Mouse (Mus musculus): ENCODE measurements around the gene Inhbe. TPM values are rescaled to one million over a fixed set of nuclear protein-coding genes. Genes with fewer than 3 reads are reported as not detected.

The Inhbe gene
- polyA plus RNA-seq, 1 experiment from 2014 or later: 0.04 TPM

DNA sequence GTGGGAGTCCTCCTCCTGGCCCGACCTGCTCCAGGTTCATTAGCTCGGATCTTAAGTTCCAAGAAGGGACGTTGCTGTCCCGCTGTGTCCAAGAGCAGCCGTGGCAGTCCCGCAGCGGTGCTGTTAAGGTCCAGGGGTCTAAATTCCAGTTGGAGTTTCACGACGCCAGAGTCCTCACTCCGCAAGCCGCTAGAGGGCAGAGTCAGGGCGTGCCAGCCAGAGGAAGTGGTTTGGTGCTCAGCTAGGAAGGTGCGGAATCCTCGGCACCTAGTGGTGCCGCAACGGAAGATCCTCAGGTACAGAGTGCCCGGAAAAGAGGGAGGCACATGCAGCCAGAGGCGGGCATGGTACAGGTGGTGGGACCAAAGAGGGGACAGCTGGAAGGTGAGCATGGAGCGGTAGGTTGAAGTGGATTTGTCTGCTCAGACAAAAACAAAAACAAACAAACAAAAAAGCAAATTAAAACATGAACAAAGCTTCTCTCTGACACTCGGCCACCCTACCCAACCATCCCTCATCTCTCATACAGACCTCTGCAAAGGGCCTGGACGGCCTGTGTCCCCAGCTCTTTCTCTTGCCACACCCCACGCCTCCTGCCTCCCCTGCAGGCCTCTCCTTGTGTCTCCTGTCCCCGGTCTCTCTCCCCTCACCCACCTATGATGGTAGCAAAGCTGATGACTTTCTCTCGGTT, 3.5 kb downstream of the Inhbe start:
- no peaks in the 10 kb centered on the region for H3K36me3 ChIP-seq (replicated peaks; ENCODE audit: control insufficient read depth, insufficient read depth)
- DNase-seq (ENCODE audit: low spot score) (peak; percentile 68), ATAC-seq (ENCODE audit: low FRiP score) (peak; percentile 60; the same call in 1 of the 2 replicates)
- H3K9ac ChIP-seq: peak overlapping the region; percentile 39; the same call in 1 of the 2 replicates
- 12% methylated on average over 24 of the region's 24 CpGs for WGBS
- no peaks in the 10 kb centered on the region for H3K9me3 ChIP-seq (ENCODE audit: control insufficient read depth, low read length)
- H3K27me3 ChIP-seq (ENCODE audit: control insufficient read depth, insufficient read depth, low read length): no peaks in the 10 kb centered on the region; the same call in 1 of the 2 replicates
- no peak overlapping the region for H3K27ac ChIP-seq
- H3K4me2 ChIP-seq (replicated peaks): peak overlapping the region; percentile 46
- H3K4me1 ChIP-seq (replicated peaks; ENCODE audit: control insufficient read depth, insufficient read depth, low read length): 0 out of 2 replicates have a peak, but pooled peaks cover 3% of the 10 kb centered on the region
- H3K4me3 ChIP-seq (replicated peaks; ENCODE audit: low read length): peak overlapping the region; percentile 17

DNA sequence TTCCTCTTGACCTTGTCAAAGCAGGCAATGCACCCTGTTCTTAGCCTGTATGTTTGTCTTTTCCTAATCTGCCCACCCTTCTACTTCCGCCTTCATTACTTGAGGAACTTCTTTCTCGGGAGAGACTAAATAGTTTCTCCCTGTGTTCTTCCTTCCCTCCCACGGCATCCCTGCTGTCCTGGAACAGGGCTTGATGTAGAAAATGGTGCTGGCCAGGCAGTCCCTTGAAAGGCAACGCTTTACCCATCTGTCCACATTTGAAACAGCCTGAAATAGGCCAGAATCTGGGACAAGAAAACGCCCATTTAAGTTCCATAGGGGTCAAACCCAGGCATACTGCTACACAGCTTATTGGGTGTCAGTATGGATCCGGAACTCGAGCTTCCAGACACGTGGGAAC, 4.4 kb downstream of the Inhbe start:
- Histone ChIP-seq H3K9ac (no peak overlapping the region), H3K27ac (no peak overlapping the region), H3K9me3 (ENCODE audit: control insufficient read depth, low read length) (no peaks in the 10 kb centered on the region), H3K4me3 (replicated peaks; ENCODE audit: low read length) (no peak overlapping the region), H3K27me3 (ENCODE audit: control insufficient read depth, insufficient read depth, low read length) (no peaks in the 10 kb centered on the region; the same call in 1 of the 2 replicates), H3K4me2 (replicated peaks) (no peak overlapping the region), H3K36me3 (replicated peaks; ENCODE audit: control insufficient read depth, insufficient read depth) (no peaks in the 10 kb centered on the region), H3K4me1 (replicated peaks; ENCODE audit: control insufficient read depth, insufficient read depth, low read length) (0 out of 2 replicates have a peak, but pooled peaks cover 3% of the 10 kb centered on the region)
- no peak for ATAC-seq (ENCODE audit: low FRiP score)
- DNase-seq (ENCODE audit: low spot score): no peak
- WGBS: 74% methylated on average over 8 of the region's 8 CpGs

GRCm38 (mm10) chr10:127348957-127349356, 5.3 kb downstream of the Inhbe start:
- Histone ChIP-seq H3K36me3 (replicated peaks; ENCODE audit: control insufficient read depth, insufficient read depth) (no peaks in the 10 kb centered on the region), H3K4me1 (replicated peaks; ENCODE audit: control insufficient read depth, insufficient read depth, low read length) (0 out of 2 replicates have a peak, but pooled peaks cover 3% of the 10 kb centered on the region), H3K4me2 (replicated peaks) (no peak overlapping the region), H3K9ac (no peak overlapping the region), H3K9me3 (ENCODE audit: control insufficient read depth, low read length) (no peaks in the 10 kb centered on the region), H3K4me3 (replicated peaks; ENCODE audit: low read length) (no peak overlapping the region), H3K27me3 (ENCODE audit: control insufficient read depth, insufficient read depth, low read length) (no peaks in the 10 kb centered on the region; the same call in 1 of the 2 replicates), H3K27ac (no peak overlapping the region)
- DNase-seq (ENCODE audit: low spot score): no peak
- WGBS: 73% methylated on average over 4 of the region's 4 CpGs
- no peak for ATAC-seq (ENCODE audit: low FRiP score)

GRCm38 (mm10) chr10:127346173-127346572, 8.0 kb downstream of the Inhbe start:
- H3K9ac ChIP-seq: no peak overlapping the region
- no peaks in the 10 kb centered on the region for H3K36me3 ChIP-seq (replicated peaks; ENCODE audit: control insufficient read depth, insufficient read depth)
- no peak for DNase-seq (ENCODE audit: low spot score)
- H3K4me2 ChIP-seq (replicated peaks): no peak overlapping the region
- H3K27me3 ChIP-seq (ENCODE audit: control insufficient read depth, insufficient read depth, low read length): peaks cover 15% of the 10 kb centered on the region
- no peak overlapping the region for H3K27ac ChIP-seq
- no peaks in the 10 kb centered on the region for H3K9me3 ChIP-seq (ENCODE audit: control insufficient read depth, low read length)
- no peak overlapping the region for H3K4me3 ChIP-seq (replicated peaks; ENCODE audit: low read length)
- H3K4me1 ChIP-seq (replicated peaks; ENCODE audit: control insufficient read depth, insufficient read depth, low read length): 0 out of 2 replicates have a peak, but pooled peaks cover 3% of the 10 kb centered on the region
- WGBS: 82% methylated on average over 3 of the region's 3 CpGs
- ATAC-seq (ENCODE audit: low FRiP score): no peak

DNA sequence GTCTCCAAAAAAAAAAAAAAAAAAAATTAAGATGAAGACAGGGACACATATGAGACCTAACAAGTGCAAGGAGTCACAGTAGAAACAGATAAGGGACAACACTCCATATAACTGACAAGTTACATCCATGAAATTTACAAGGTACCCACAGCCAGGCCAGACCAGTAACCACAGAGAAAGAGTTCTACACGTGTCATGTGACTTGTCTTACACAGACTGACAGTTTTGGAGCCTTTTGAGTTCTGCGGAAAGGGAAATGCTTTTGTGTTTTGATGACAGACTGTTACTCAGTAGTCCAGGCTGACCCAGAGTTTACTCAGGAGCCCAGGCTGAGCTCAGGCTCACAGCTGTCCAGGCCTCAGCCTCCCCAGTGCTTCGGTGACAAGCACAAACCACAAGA, 11.2 kb downstream of the Inhbe start:
- WGBS: 72% methylated on average over 3 of the region's 3 CpGs
- DNase-seq (ENCODE audit: low spot score): no peak
- Histone ChIP-seq H3K4me2 (replicated peaks) (no peak overlapping the region), H3K27me3 (ENCODE audit: control insufficient read depth, insufficient read depth, low read length) (peaks cover 37% of the 10 kb centered on the region), H3K4me3 (replicated peaks; ENCODE audit: low read length) (no peak overlapping the region), H3K36me3 (replicated peaks; ENCODE audit: control insufficient read depth, insufficient read depth) (no peaks in the 10 kb centered on the region), H3K9me3 (ENCODE audit: control insufficient read depth, low read length) (no peaks in the 10 kb centered on the region), H3K4me1 (replicated peaks; ENCODE audit: control insufficient read depth, insufficient read depth, low read length) (peaks cover 18% of the 10 kb centered on the region; the same call in 1 of the 2 replicates), H3K27ac (no peak overlapping the region), H3K9ac (no peak overlapping the region)
- ATAC-seq (ENCODE audit: low FRiP score): no peak

- Histone ChIP-seq H3K9me3 (ENCODE audit: control insufficient read depth, low read length) (no peaks in the 10 kb centered on the region), H3K4me3 (replicated peaks; ENCODE audit: low read length) (peak within 1 kb of the TSS; percentile 31), H3K27ac (no peak within 1 kb of the TSS), H3K4me2 (replicated peaks) (peak within 1 kb of the TSS; percentile 52), H3K36me3 (replicated peaks; ENCODE audit: control insufficient read depth, insufficient read depth) (no peaks in the 10 kb centered on the region), H3K4me1 (replicated peaks; ENCODE audit: control insufficient read depth, insufficient read depth, low read length) (peaks cover 18% of the 10 kb centered on the region; the same call in 1 of the 2 replicates), H3K27me3 (ENCODE audit: control insufficient read depth, insufficient read depth, low read length) (peaks cover 37% of the 10 kb centered on the region), H3K9ac (no peak within 1 kb of the TSS)
- ATAC-seq (ENCODE audit: low FRiP score) (no peak), DNase-seq (ENCODE audit: low spot score) (peak; percentile 81)
- 2% methylated on average over 29 of the region's 29 CpGs for WGBS
Measured at GRCm38 (mm10) chr10:127341891-127342639, 12.1 kb downstream of the Inhbe start, which contains the start of gene Gli1. Gli1 (minus strand) TSS chr10:127341974.

- H3K27ac ChIP-seq: no peak overlapping the region
- H3K9me3 ChIP-seq (ENCODE audit: control insufficient read depth, low read length): no peaks in the 10 kb centered on the region
- H3K4me2 ChIP-seq (replicated peaks): peak overlapping the region; percentile 52
- DNase-seq (ENCODE audit: low spot score) (no peak), ATAC-seq (ENCODE audit: low FRiP score) (no peak)
- H3K4me3 ChIP-seq (replicated peaks; ENCODE audit: low read length): peak overlapping the region; percentile 31
- no peaks in the 10 kb centered on the region for H3K36me3 ChIP-seq (replicated peaks; ENCODE audit: control insufficient read depth, insufficient read depth)
- 0% methylated on average over 9 of the region's 11 CpGs for WGBS
- peaks cover 18% of the 10 kb centered on the region; the same call in 1 of the 2 replicates for H3K4me1 ChIP-seq (replicated peaks; ENCODE audit: control insufficient read depth, insufficient read depth, low read length)
- peaks cover 37% of the 10 kb centered on the region for H3K27me3 ChIP-seq (ENCODE audit: control insufficient read depth, insufficient read depth, low read length)
- H3K9ac ChIP-seq: no peak overlapping the region
Measured at GRCm38 (mm10) chr10:127341360-127341690, 12.9 kb downstream of the Inhbe start.

DNA sequence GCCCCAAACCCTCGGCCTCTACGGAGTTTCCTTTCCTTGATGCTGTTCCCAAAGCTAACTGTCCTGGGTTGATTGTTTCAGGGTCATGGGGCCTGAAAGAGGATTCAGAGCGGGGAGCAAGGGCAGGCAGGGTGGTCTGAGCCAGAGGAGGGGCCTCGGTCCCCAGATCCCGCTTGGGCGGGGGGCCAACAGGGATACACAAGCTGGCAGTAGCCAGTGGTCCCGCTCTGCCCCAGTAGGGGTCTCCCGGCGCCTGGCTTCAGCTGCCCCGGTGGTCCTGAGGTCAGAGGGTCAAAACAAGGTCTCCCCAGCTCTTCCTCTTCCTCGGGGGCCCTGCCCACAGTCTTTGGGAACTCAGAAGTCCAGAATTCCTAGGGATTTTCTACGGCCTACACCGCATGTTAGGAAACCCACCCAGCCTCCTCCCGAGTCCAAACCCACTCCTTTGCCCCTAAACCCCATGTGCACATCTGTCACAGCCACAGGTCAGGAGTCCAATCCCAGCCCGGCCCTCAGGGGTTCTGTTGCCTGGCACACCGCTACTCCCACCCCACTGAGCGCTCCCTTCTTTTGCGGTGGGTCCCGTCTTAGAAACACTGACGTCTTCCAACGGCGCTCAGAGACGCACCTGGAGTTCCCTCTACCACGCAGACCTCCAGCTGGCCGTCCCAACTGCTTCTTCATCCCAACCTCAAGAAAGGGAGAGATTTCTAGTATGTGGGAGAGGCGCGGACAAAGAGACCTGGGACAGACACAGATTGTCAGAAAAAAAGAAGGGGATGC, 13.4 kb downstream of the Inhbe start:
- 0 out of 2 replicates have a peak overlapping the region, but pooled peaks have one; percentile 20 for H3K27ac ChIP-seq
- peaks cover 37% of the 10 kb centered on the region for H3K27me3 ChIP-seq (ENCODE audit: control insufficient read depth, insufficient read depth, low read length)
- peaks cover 18% of the 10 kb centered on the region; the same call in 1 of the 2 replicates for H3K4me1 ChIP-seq (replicated peaks; ENCODE audit: control insufficient read depth, insufficient read depth, low read length)
- ATAC-seq (ENCODE audit: low FRiP score) (no peak), DNase-seq (ENCODE audit: low spot score) (no peak)
- no peaks in the 10 kb centered on the region for H3K9me3 ChIP-seq (ENCODE audit: control insufficient read depth, low read length)
- peak overlapping the region; percentile 52 for H3K4me2 ChIP-seq (replicated peaks)
- WGBS: under 1% methylated on average over 27 of the region's 27 CpGs
- no peaks in the 10 kb centered on the region for H3K36me3 ChIP-seq (replicated peaks; ENCODE audit: control insufficient read depth, insufficient read depth)
- peak overlapping the region; percentile 31 for H3K4me3 ChIP-seq (replicated peaks; ENCODE audit: low read length)
- peak overlapping the region; percentile 31; the same call in 1 of the 2 replicates for H3K9ac ChIP-seq

All from hindbrain, embryonic 14.5 days (tissue).